Mouse (Mus musculus) embryonic facial prominence, embryonic 12.5 days (tissue): ENCODE results near the gene Rem1. TPM values are rescaled to one million over a fixed set of nuclear protein-coding genes. Genes with fewer than 3 reads are reported as not detected.

Experiments used
- ATAC-seq: fragments of 200-750 bp; cut with Nextera tagmentation; 2 replicates; pipeline ENCODE4 v1.8.0; 2017; ENCODE audit not compliant: insufficient number of reproducible peaks, insufficient read depth, low FRiP score, low TSS enrichment
- H3K27ac ChIP-seq: fragments of 300-500 bp; sonication (generic); 2 replicates; pipeline ENCODE4 v1.5.1; 2016; ENCODE audit warnings: mild to moderate bottlenecking
- H3K27me3 ChIP-seq: fragments of 300-500 bp; sonication (generic); 2 replicates; pipeline ENCODE4 v1.6.1; 2016; ENCODE audit warnings: mild to moderate bottlenecking, moderate library complexity
- H3K36me3 ChIP-seq: fragments of 300-500 bp; sonication (generic); 2 replicates; pipeline ENCODE4 v1.6.1; 2016; ENCODE audit warnings: mild to moderate bottlenecking
- H3K4me1 ChIP-seq: fragments of 300-500 bp; sonication (generic); 2 replicates; pipeline ENCODE4 v1.6.1; 2016
- H3K4me2 ChIP-seq: fragments of 300-500 bp; sonication (generic); replicated peaks from 2 replicates; pipeline ENCODE4 v1.6.1; 2016; ENCODE audit warnings: mild to moderate bottlenecking, moderate library complexity
- H3K4me3 ChIP-seq: fragments of 300-500 bp; sonication (generic); 2 replicates; pipeline ENCODE4 v1.5.1; 2016; ENCODE audit warnings: mild to moderate bottlenecking
- H3K9ac ChIP-seq: fragments of 300-500 bp; sonication (generic); 2 replicates; pipeline ENCODE4 v1.6.1; 2016; ENCODE audit warnings: mild to moderate bottlenecking, moderate library complexity
- H3K9me3 ChIP-seq: fragments of 300-500 bp; sonication (generic); 2 replicates; pipeline ENCODE4 v1.6.1; 2016; ENCODE audit warnings: mild to moderate bottlenecking, moderate library complexity
- WGBS: fragments of 180-500 bp; shearing (Covaris S2); methylation state at CpG from one replicate; pipeline ENCODE4 v1.1.7; 2016; 5-methylcytosine and 5-hydroxymethylcytosine counted together
- polyA plus RNA-seq: library from polyadenylated mRNA; unstranded; fragments of >200 nt; fragmentation: Nextera tagmentation; extraction: Ambion mirVana; gene quantifications from 2 replicates; pipeline ENCODE4 v1.2.1, GENCODE M21; 2016

Gene Rem1
- polyA plus RNA-seq, 1 experiment from 2014 or later: 1.1 TPM

DNA sequence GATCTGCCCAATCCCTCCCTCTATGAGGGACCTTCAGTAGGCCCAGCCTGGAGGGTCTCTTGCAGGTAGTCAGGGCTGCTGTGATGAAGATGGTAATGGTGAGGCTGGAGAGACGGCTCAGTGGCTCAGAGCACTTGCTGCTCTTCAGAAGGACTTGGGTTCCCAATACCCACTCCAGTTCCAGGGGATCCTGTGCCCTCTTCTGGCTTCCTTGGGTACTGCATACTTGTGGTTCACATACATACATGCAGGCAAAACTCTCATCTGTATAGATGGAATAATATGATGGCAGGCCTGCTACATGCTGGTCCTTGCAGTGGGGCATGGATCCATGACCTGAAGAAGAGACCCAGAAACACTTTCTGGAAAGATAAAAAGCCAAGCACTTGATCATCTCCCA is 18.0 kb upstream of the Rem1 start:
- no peaks in the 10 kb centered on the region for H3K9me3 ChIP-seq
- no peaks in the 10 kb centered on the region; the same call in 1 of the 2 replicates for H3K27me3 ChIP-seq
- H3K9ac ChIP-seq: no peak overlapping the region
- no peaks in the 10 kb centered on the region for H3K36me3 ChIP-seq
- 89% methylated on average over 1 of the region's 1 CpGs for WGBS
- H3K4me1 ChIP-seq: no peaks in the 10 kb centered on the region
- H3K27ac ChIP-seq: no peak overlapping the region
- no peak overlapping the region for H3K4me3 ChIP-seq
- H3K4me2 ChIP-seq: no peak overlapping the region
- no peak for ATAC-seq

DNA sequence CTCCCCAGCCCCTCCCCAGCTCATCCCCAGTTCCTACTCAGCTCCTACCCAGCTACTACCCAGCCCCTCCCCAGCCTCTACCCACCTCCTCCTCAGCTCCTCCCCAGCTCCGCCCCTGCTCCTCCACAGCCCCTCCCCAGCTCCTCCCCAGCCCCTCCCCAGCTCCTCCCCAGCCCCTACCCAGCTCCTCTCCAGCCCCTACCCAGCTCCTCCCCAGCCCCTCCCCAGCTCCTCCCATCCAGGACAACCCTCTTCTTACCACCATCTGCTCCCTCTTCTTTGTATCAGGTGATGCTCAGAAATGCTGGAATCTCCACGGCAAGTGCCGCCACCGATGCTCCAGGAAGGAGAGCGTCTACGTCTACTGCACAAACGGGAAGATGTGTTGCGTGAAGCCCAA is 14.6 kb upstream of the Rem1 start:
- Histone ChIP-seq H3K9me3 (no peaks in the 10 kb centered on the region), H3K27ac (no peak overlapping the region), H3K9ac (no peak overlapping the region), H3K4me3 (no peak overlapping the region), H3K27me3 (no peaks in the 10 kb centered on the region; the same call in 1 of the 2 replicates), H3K36me3 (no peaks in the 10 kb centered on the region), H3K4me1 (no peaks in the 10 kb centered on the region), H3K4me2 (no peak overlapping the region)
- ATAC-seq: no peak
- WGBS: 26% methylated on average over 8 of the region's 8 CpGs

DNA sequence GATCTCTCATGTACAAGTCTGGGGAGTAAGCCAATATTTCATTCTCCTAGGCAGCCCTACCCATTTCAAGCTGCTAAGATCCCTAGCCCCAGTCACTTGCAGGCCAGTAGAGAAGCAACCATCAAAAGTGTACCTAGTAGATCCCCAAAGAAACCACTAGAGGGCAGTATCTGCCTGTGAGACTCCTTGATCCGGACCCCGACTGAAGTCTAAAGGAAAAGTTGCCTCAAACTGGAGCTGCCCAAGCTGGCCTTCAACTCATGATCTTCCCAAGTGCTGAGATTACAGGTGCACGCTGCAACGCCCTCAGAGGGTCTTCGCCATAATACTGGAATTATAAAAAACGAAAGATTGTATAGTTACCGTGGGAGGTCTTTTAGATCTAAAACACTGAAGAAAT is 11.2 kb upstream of the Rem1 start:
- Histone ChIP-seq H3K9me3 (no peaks in the 10 kb centered on the region), H3K27me3 (no peaks in the 10 kb centered on the region), H3K4me3 (no peak overlapping the region), H3K36me3 (no peaks in the 10 kb centered on the region), H3K4me2 (no peak overlapping the region), H3K27ac (no peak overlapping the region), H3K9ac (no peak overlapping the region), H3K4me1 (no peaks in the 10 kb centered on the region)
- 10% methylated on average over 7 of the region's 7 CpGs for WGBS
- no peak for ATAC-seq

DNA sequence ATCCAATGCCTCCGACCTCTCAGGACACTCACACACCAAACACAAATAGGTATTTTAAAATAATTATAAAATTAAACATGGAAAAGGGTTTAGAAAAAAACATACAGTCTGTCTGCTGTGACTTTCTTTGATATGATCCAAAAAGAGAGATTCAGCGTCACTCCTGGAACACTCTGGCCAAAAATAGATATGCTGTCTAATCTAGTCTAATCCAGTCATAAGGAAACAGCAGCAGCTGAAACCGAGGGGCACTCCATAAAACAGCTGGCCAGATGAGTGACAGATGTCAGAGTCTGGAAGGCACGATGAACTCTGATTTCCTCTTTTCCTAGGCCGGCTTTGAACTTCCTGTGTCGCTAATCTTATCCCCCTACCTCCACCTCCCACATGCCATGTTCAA is 10.3 kb upstream of the Rem1 start:
- H3K4me1 ChIP-seq: no peaks in the 10 kb centered on the region
- no peaks in the 10 kb centered on the region for H3K9me3 ChIP-seq
- no peak overlapping the region for H3K4me2 ChIP-seq
- no peaks in the 10 kb centered on the region for H3K27me3 ChIP-seq
- no peak overlapping the region for H3K4me3 ChIP-seq
- no peak overlapping the region for H3K27ac ChIP-seq
- H3K9ac ChIP-seq: no peak overlapping the region
- H3K36me3 ChIP-seq: no peaks in the 10 kb centered on the region
- WGBS: 67% methylated on average over 6 of the region's 6 CpGs
- ATAC-seq: no peak

DNA sequence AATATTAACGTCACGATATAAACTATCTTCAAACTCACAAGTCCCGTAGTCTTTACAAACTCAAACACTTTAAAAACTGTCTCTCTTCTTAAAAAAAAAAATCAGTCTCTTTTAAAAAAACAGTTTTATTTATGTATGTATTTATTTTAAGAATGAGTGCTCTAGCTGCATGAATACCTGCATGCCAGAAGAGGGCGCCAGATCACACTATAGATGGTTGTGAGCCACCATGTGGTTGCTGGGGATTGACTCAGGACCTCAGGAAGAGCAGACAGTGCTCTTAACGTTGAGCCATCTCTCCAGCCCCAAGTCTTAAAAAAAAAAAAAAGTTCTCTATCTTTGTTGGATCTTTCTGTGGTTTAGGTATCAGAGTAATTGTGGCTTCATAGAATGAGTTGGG is 9.4 kb upstream of the Rem1 start:
- Histone ChIP-seq H3K9me3 (no peaks in the 10 kb centered on the region), H3K9ac (no peak overlapping the region), H3K4me2 (no peak overlapping the region), H3K36me3 (no peaks in the 10 kb centered on the region), H3K4me3 (no peak overlapping the region), H3K27ac (no peak overlapping the region), H3K27me3 (no peaks in the 10 kb centered on the region), H3K4me1 (no peaks in the 10 kb centered on the region)
- WGBS: 58% methylated on average over 5 of the region's 5 CpGs
- ATAC-seq: no peak

DNA sequence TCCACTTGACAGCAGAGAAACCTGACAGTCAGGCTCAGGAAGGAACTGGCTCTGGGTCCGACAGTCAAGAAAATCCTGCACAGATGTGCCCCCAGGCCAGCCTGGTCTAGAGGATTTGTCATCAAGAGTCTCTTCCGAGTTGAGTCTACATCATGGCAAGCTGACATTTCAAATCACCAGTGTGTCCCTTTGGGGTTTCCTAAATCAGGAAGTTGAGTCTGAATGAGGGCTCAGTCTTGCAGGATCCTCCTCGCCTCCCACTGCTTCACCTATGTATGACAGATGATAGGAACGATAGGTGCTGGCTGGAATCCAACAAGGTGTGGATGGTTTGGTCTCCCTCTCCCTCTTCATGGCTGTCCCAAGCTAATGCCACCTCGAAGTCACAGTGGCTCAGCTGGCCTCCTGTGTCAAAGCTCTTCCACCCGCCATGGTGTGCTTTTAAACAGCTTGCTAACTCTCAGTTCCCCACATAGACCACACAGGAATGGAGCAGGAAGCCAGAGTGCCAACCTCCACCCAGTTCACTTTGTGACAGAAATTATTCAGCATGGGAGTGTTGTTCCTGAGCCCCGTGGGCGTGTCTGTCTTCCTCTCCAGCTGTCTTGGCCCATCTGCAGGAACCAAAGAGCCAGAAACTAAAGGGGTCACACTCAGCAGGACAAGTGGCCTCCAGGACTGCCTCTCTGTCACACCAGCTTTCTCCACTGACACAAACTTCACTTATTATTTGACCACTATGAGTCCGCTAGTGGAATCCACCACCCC is 6.2 kb upstream of the Rem1 start:
- no peaks in the 10 kb centered on the region for H3K36me3 ChIP-seq
- ATAC-seq: no peak
- H3K4me3 ChIP-seq: no peak overlapping the region
- H3K9me3 ChIP-seq: no peaks in the 10 kb centered on the region
- H3K27me3 ChIP-seq: peaks cover 5% of the 10 kb centered on the region; the same call in 1 of the 2 replicates
- no peaks in the 10 kb centered on the region for H3K4me1 ChIP-seq
- no peak overlapping the region for H3K4me2 ChIP-seq
- whole genome bisulfite sequencing: 63% methylated on average over 9 of the region's 9 CpGs
- H3K9ac ChIP-seq: no peak overlapping the region
- no peak overlapping the region for H3K27ac ChIP-seq

DNA sequence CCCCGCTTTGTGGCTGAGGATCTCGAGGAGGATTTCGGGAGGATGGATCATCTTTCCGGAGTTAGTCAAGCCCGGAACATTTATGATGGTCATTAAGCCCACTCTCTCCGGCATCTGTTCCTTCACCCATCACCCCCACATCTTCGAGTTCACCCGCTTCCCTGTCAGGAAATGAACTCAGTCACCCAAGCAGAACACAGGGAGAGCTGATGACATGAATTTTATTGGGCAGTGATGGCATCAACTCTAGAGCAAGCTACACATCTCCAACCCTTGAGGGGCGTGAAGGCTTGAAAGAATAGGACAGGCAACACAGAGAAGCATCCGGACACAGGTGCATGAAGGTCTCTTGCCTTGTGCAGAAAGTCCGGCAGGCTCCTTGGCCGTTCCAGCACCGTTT is 4.6 kb upstream of the Rem1 start:
- Histone ChIP-seq H3K9ac (no peak overlapping the region), H3K27ac (no peak overlapping the region), H3K27me3 (peaks cover 21% of the 10 kb centered on the region), H3K36me3 (no peaks in the 10 kb centered on the region), H3K4me1 (peaks cover 8% of the 10 kb centered on the region; the same call in 1 of the 2 replicates), H3K4me3 (no peak overlapping the region), H3K9me3 (no peaks in the 10 kb centered on the region), H3K4me2 (no peak overlapping the region)
- 86% methylated on average over 13 of the region's 13 CpGs for WGBS
- no peak for ATAC-seq

DNA sequence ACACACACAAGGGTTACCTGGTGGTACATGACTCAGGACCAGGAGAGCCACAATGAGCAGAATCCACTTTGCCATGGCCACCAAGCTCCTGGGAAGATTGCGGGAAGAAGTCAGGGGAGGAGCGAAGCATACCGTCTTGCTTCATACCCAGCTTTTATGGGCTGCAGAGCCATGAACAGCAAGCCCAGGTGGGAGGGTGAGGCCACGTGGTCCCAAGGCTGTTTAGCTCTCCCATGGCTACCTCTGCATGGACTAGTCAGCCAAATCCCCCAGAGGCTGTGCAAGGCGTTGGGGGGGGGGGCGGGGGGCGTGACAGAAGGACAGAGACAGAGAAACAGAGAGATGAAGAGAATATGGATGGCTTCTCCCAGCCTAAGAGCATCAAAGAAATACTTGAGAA is 3.8 kb upstream of the Rem1 start, which contains the start of gene Defb25:
Gene Defb25, minus strand, starts transcription at position 101 of the 400 bp plus-strand sequence.
- Histone ChIP-seq H3K27me3 (peaks cover 29% of the 10 kb centered on the region), H3K9ac (no peak within 1 kb of the TSS), H3K4me2 (no peak within 1 kb of the TSS), H3K9me3 (no peaks in the 10 kb centered on the region), H3K4me3 (no peak within 1 kb of the TSS), H3K36me3 (no peaks in the 10 kb centered on the region), H3K27ac (no peak within 1 kb of the TSS), H3K4me1 (peaks cover 11% of the 10 kb centered on the region; the same call in 1 of the 2 replicates)
- ATAC-seq: no peak
- 84% methylated on average over 7 of the region's 7 CpGs for WGBS

DNA sequence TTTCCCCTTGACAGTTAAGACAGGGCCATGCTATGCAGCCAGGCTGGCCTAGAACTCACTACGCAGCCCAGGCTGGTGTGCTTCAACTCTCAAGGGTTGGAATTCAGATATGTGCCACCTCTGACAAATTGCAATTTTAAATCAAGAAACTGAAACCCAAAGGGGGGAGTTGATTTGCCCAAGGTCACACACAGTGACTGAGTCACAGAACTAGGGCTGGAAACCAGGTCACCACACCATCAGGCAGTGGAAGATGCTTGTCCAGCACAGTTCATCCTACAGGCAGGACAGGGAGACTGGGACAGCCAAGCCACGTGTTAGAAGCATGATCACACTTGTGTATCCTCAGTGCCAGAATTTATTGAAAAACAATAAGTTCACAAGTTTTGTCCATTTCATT is 2.2 kb upstream of the Rem1 start:
- peaks cover 11% of the 10 kb centered on the region; the same call in 1 of the 2 replicates for H3K4me1 ChIP-seq
- no peaks in the 10 kb centered on the region for H3K36me3 ChIP-seq
- H3K9ac ChIP-seq: no peak overlapping the region
- ATAC-seq: no peak
- 89% methylated on average over 2 of the region's 2 CpGs for WGBS
- no peaks in the 10 kb centered on the region for H3K9me3 ChIP-seq
- H3K4me2 ChIP-seq: no peak overlapping the region
- H3K27ac ChIP-seq: no peak overlapping the region
- no peak overlapping the region for H3K4me3 ChIP-seq
- H3K27me3 ChIP-seq: peaks cover 46% of the 10 kb centered on the region

DNA sequence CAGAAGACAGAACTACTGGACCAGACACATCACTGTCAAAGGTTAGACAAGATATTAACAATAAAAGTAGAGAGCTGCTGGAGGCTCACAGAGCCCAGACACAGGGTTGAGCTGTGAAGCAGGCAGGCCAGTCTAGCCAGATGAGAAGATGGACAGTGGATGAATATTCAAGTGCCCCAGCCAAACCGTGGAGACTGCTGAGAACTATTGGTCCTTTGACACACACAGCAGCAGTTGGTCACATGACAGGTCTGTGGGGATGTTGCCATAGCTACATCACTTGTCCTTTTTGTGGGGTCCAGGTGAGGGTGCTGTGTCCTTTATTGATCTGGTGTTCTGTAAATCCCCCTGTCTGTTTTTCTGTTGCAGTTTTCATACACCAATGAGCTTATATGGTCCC is 1.5 kb upstream of the Rem1 start:
- peaks cover 47% of the 10 kb centered on the region for H3K27me3 ChIP-seq
- WGBS: 11% methylated on average over 1 of the region's 1 CpGs

DNA sequence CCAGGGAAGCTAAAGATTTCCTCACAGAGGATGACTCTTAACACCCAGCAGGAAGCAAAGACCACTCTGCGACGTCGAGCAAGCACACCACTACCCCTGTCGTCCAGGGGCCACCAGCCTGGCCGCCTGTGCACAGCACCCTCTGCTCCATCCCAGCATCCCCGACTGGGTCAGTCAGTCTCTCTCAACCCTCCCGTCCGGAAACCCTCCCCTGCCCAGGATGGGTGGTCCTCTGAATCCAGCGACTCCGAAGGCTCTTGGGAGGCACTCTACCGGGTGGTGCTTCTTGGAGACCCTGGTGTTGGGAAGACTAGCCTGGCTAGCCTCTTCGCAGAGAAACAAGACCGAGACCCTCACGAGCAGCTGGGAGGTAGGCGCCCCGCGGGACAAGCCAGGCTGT is 1.3 kb downstream of the Rem1 start:
- no peak overlapping the region for H3K4me2 ChIP-seq
- no peaks in the 10 kb centered on the region for H3K9me3 ChIP-seq
- no peak overlapping the region for H3K27ac ChIP-seq
- 40% methylated on average over 17 of the region's 17 CpGs for WGBS
- ATAC-seq: no peak
- H3K9ac ChIP-seq: no peak overlapping the region
- no peaks in the 10 kb centered on the region for H3K36me3 ChIP-seq
- peaks cover 47% of the 10 kb centered on the region for H3K27me3 ChIP-seq
- no peak overlapping the region for H3K4me3 ChIP-seq
- H3K4me1 ChIP-seq: peaks cover 11% of the 10 kb centered on the region; the same call in 1 of the 2 replicates

More for the DNA sequence above, 1.5 kb upstream of the Rem1 start:
- peaks cover 11% of the 10 kb centered on the region; the same call in 1 of the 2 replicates for H3K4me1 ChIP-seq
- H3K4me2 ChIP-seq: no peak overlapping the region
- no peak overlapping the region for H3K4me3 ChIP-seq
- H3K9me3 ChIP-seq: no peaks in the 10 kb centered on the region
- H3K36me3 ChIP-seq: no peaks in the 10 kb centered on the region
- no peak overlapping the region for H3K27ac ChIP-seq
- H3K9ac ChIP-seq: no peak overlapping the region
- no peak for ATAC-seq

DNA sequence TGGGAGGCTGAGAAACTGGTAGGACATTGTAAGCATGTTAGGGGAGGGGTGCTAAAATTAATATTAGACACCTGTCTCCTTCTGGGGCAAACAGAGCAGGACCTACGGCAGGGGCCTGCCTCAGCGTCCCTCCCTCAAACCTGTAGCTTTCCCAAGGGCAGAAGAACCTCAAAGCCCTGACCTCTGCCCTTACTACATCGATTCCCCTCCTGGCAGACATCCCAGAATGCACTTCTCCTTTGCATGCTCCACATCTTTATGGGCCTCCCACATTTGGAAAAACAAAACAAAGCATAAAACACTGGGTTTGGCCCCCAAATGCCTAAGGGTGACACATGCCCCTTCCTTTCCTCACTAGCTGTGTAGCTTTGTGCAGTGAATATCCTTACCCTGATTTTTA is 2.5 kb downstream of the Rem1 start:
- peaks cover 47% of the 10 kb centered on the region for H3K27me3 ChIP-seq
- no peak overlapping the region for H3K9ac ChIP-seq
- no peak overlapping the region for H3K27ac ChIP-seq
- H3K4me3 ChIP-seq: no peak overlapping the region
- ATAC-seq: no peak
- no peaks in the 10 kb centered on the region for H3K9me3 ChIP-seq
- no peak overlapping the region for H3K4me2 ChIP-seq
- no peaks in the 10 kb centered on the region for H3K36me3 ChIP-seq
- H3K4me1 ChIP-seq: peaks cover 11% of the 10 kb centered on the region; the same call in 1 of the 2 replicates
- 50% methylated on average over 3 of the region's 3 CpGs for WGBS
